Mouse (Mus musculus) forebrain, embryonic 11.5 days (tissue): Measurements from ENCODE around the gene Zfpl1. TPM values are rescaled to one million over a fixed set of nuclear protein-coding genes. Genes with fewer than 3 reads are reported as not detected.

Experiments used
- ATAC-seq: fragments of 200-750 bp; cut with Nextera tagmentation; replicated peaks from 2 replicates; pipeline ENCODE4 v1.8.0; 2017; ENCODE audit warnings: moderate TSS enrichment; ENCODE audit not compliant: low FRiP score
- DNase-seq: peaks from one replicate; pipeline ENCODE4 v3.0.0-alpha.2; 2017; ENCODE audit warnings: low spot score
- H3K27ac ChIP-seq: fragments of 300-500 bp; sonication (generic); 2 replicates; pipeline ENCODE4 v1.5.1; 2014; ENCODE audit warnings: low read depth, low read length
- H3K27me3 ChIP-seq: fragments of 300-500 bp; sonication (generic); 2 replicates; pipeline ENCODE4 v1.6.1; 2014; ENCODE audit warnings: mild to moderate bottlenecking, low read length, mixed read lengths; ENCODE audit not compliant: control insufficient read depth, insufficient read depth
- H3K36me3 ChIP-seq: fragments of 300-500 bp; sonication (generic); 2 replicates; pipeline ENCODE4 v1.6.1; 2014; ENCODE audit warnings: mild to moderate bottlenecking, low read length, moderate library complexity, mixed read lengths; ENCODE audit not compliant: control insufficient read depth, insufficient read depth
- H3K4me1 ChIP-seq: fragments of 300-500 bp; sonication (generic); replicated peaks from 2 replicates; pipeline ENCODE4 v1.6.1; 2014; ENCODE audit warnings: low read length, mixed read lengths; ENCODE audit not compliant: control insufficient read depth, insufficient read depth
- H3K4me2 ChIP-seq: fragments of 300-500 bp; sonication (generic); 2 replicates; pipeline ENCODE4 v1.6.1; 2014; ENCODE audit warnings: low read depth, mild to moderate bottlenecking, low read length, moderate library complexity, mixed read lengths; ENCODE audit not compliant: severe bottlenecking
- H3K4me3 ChIP-seq: fragments of 300-500 bp; sonication (generic); 2 replicates; pipeline ENCODE4 v1.5.1; 2014; ENCODE audit warnings: low read depth, low read length
- H3K9ac ChIP-seq: fragments of 300-500 bp; sonication (generic); 2 replicates; pipeline ENCODE4 v1.6.1; 2014; ENCODE audit warnings: low read length
- H3K9me3 ChIP-seq: fragments of 300-500 bp; sonication (generic); 2 replicates; pipeline ENCODE4 v1.6.1; 2016; ENCODE audit warnings: low read length, mixed read lengths; ENCODE audit not compliant: control insufficient read depth
- WGBS: fragments of 180-500 bp; shearing (Covaris S2); extraction: QIAGEN DNeasy Blood & Tissue Kit; methylation state at CpG from one replicate; pipeline ENCODE4 v1.1.7; 2014; 5-methylcytosine and 5-hydroxymethylcytosine counted together
- polyA plus RNA-seq: library from polyadenylated mRNA; unstranded; fragments of >200 nt; fragmentation: Nextera tagmentation; extraction: Ambion mirVana; gene quantifications from 2 replicates; pipeline ENCODE4 v1.2.1, GENCODE M21; 2014

Gene Zfpl1
- polyA plus RNA-seq, 1 experiment from 2014 or later: 62.5 TPM

DNA sequence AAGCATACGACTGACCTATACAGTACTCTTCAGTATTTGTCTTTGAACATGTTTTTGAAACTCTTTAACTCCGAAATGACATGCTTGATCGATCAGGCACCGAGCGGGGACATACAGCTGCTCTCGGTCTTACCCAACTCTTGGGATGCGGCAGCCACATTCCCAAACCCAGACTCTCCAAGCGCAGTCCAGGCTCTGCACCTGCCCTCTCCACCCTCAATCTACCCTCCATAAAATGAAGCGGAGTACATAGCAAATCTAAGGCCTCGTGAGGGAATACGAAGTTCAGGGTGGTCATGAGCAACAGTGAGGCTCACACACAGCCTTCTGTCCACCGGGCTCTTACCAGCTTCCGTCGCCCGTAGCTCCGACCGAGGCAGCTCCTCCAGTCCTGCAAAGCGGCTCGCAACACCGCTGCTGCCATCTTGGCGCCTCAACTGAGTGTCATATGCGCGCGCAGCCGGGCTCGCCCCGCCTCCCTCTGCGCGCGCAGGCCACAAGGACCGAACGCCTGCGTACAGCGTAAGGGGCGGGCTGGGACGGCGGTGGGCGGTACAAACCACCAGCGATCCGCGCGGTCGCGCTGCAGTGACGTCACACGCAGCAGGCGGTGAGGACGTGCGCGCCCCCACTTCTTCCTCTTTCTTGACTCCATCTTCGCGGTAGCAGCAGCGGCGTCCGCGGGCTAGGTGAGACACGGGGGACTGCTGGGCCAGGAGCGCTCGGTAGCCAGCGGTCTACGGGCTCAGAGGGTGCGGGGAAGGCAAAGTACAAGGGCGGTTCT, 27.3 kb downstream of the Zfpl1 start, which contains the start of the genes Mrpl49 and Fau:
Gene Mrpl49, minus strand, starts transcription at position 473 of the 784 bp plus-strand sequence.
Gene Fau, plus strand, starts transcription at position 532 of the 784 bp plus-strand sequence.
- DNase-seq (peak; percentile 100), ATAC-seq (peak; percentile 90)
- peak within 1 kb of the TSS; percentile 90 for H3K9ac ChIP-seq
- H3K27ac ChIP-seq: peak within 1 kb of the TSS; percentile 48
- no peaks in the 10 kb centered on the region for H3K27me3 ChIP-seq
- peaks cover 19% of the 10 kb centered on the region; the same call in 1 of the 2 replicates for H3K36me3 ChIP-seq
- peaks cover 21% of the 10 kb centered on the region for H3K4me1 ChIP-seq
- H3K4me3 ChIP-seq: peak within 1 kb of the TSS; percentile 82
- peak within 1 kb of the TSS; percentile 81 for H3K4me2 ChIP-seq
- WGBS: under 1% methylated on average over 63 of the region's 63 CpGs
- no peaks in the 10 kb centered on the region for H3K9me3 ChIP-seq

DNA sequence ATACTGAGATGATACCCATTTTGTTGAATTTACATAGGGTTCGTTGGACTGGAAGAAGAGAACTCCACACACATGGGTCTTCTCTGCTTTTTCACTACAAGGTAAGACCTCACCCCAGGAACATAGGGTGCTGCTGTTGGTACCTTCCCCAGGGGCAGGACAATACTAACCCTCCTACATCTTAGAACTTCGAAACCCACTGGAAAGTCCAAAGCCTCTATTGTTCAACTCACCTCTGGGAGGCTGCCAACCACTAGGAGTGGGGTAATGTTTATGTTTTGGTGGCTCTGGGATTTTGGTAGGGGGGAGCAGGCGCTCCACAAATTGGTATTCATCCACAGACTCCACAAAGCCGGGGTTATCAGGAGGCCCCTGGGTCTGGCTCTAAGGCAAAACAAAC, 28.1 kb downstream of the Zfpl1 start:
- DNase-seq: no peak
- Histone ChIP-seq H3K4me3 (peak overlapping the region; percentile 82), H3K36me3 (peaks cover 20% of the 10 kb centered on the region; the same call in 1 of the 2 replicates), H3K27ac (no peak overlapping the region), H3K9ac (peak overlapping the region; percentile 90), H3K27me3 (no peaks in the 10 kb centered on the region), H3K4me1 (peaks cover 14% of the 10 kb centered on the region), H3K4me2 (peak overlapping the region; percentile 81), H3K9me3 (no peaks in the 10 kb centered on the region)
- WGBS: 57% methylated on average over 4 of the region's 4 CpGs
- ATAC-seq: no peak

DNA sequence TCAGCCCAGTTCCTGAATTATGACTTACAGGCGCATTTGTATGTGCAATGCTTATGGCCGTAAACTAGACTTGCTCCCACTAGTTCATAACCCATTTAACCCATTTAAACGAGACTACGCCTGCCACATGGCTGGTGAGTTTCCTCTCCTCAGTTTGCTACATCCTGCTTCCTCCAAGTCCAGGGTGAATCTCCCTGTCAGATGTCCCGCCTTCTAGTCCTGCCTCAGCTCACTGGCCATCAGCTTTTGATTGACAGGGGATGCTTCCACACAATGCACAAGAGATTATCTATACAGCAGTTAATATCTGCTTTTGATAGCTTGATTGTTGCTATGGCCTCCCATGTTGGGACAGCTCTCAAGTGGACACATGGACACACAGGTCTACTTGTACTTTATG, 30.5 kb downstream of the Zfpl1 start:
- WGBS: 88% methylated on average over 5 of the region's 5 CpGs
- ATAC-seq (no peak), DNase-seq (no peak)
- Histone ChIP-seq H3K9me3 (no peaks in the 10 kb centered on the region), H3K4me2 (no peak overlapping the region), H3K4me1 (peaks cover 12% of the 10 kb centered on the region), H3K27ac (no peak overlapping the region), H3K27me3 (no peaks in the 10 kb centered on the region), H3K4me3 (no peak overlapping the region), H3K9ac (no peak overlapping the region), H3K36me3 (peaks cover 35% of the 10 kb centered on the region)

GRCm38 (mm10) chr19:6052516-6052915, 32.2 kb downstream of the Zfpl1 start:
- ATAC-seq: no peak
- Histone ChIP-seq H3K9me3 (no peaks in the 10 kb centered on the region), H3K27me3 (no peaks in the 10 kb centered on the region), H3K4me2 (no peak overlapping the region), H3K9ac (no peak overlapping the region), H3K4me3 (no peak overlapping the region), H3K27ac (no peak overlapping the region), H3K4me1 (peaks cover 12% of the 10 kb centered on the region), H3K36me3 (peaks cover 34% of the 10 kb centered on the region)
- WGBS: 84% methylated on average over 7 of the region's 7 CpGs
- DNase-seq: peak; percentile 43

GRCm38 (mm10) chr19:6048681-6049410, 35.9 kb downstream of the Zfpl1 start:
- Histone ChIP-seq H3K4me3 (no peak overlapping the region), H3K27me3 (no peaks in the 10 kb centered on the region), H3K9me3 (no peaks in the 10 kb centered on the region), H3K4me2 (no peak overlapping the region), H3K36me3 (peaks cover 28% of the 10 kb centered on the region), H3K27ac (no peak overlapping the region), H3K4me1 (peaks cover 12% of the 10 kb centered on the region), H3K9ac (no peak overlapping the region; the same call in 1 of the 2 replicates)
- ATAC-seq (no peak), DNase-seq (no peak)
- WGBS: 85% methylated on average over 11 of the region's 11 CpGs

DNA sequence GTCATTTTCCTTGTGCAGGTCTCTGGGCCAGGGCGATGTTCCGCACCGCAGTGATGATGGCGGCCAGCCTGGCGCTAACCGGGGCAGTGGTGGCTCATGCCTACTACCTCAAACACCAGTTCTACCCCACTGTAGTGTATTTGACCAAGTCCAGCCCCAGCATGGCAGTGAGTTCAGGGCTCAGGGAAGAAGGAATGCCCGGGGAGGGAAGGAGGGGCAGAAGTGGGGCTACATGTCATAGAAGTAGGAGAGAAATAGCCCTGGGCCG, 36.9 kb downstream of the Zfpl1 start:
- H3K4me3 ChIP-seq: peak overlapping the region; percentile 88
- 89% methylated on average over 8 of the region's 8 CpGs for WGBS
- no peak overlapping the region for H3K27ac ChIP-seq
- H3K4me1 ChIP-seq: peaks cover 12% of the 10 kb centered on the region
- no peak for DNase-seq
- H3K27me3 ChIP-seq: no peaks in the 10 kb centered on the region
- H3K9ac ChIP-seq: peak overlapping the region; percentile 96
- H3K9me3 ChIP-seq: no peaks in the 10 kb centered on the region
- peak overlapping the region; percentile 95 for H3K4me2 ChIP-seq
- H3K36me3 ChIP-seq: peaks cover 21% of the 10 kb centered on the region
- no peak for ATAC-seq

GRCm38 (mm10) chr19:6047154-6047898, 37.4 kb downstream of the Zfpl1 start:
- H3K27me3 ChIP-seq: no peaks in the 10 kb centered on the region
- peak overlapping the region; percentile 95 for H3K4me2 ChIP-seq
- H3K27ac ChIP-seq: peak overlapping the region; percentile 98
- DNase-seq: no peak
- H3K9me3 ChIP-seq: no peaks in the 10 kb centered on the region
- peak overlapping the region; percentile 96 for H3K9ac ChIP-seq
- peak overlapping the region; percentile 88 for H3K4me3 ChIP-seq
- peaks cover 18% of the 10 kb centered on the region for H3K36me3 ChIP-seq
- peak; percentile 10 for ATAC-seq
- peaks cover 12% of the 10 kb centered on the region for H3K4me1 ChIP-seq
- 3% methylated on average over 44 of the region's 44 CpGs for WGBS

DNA sequence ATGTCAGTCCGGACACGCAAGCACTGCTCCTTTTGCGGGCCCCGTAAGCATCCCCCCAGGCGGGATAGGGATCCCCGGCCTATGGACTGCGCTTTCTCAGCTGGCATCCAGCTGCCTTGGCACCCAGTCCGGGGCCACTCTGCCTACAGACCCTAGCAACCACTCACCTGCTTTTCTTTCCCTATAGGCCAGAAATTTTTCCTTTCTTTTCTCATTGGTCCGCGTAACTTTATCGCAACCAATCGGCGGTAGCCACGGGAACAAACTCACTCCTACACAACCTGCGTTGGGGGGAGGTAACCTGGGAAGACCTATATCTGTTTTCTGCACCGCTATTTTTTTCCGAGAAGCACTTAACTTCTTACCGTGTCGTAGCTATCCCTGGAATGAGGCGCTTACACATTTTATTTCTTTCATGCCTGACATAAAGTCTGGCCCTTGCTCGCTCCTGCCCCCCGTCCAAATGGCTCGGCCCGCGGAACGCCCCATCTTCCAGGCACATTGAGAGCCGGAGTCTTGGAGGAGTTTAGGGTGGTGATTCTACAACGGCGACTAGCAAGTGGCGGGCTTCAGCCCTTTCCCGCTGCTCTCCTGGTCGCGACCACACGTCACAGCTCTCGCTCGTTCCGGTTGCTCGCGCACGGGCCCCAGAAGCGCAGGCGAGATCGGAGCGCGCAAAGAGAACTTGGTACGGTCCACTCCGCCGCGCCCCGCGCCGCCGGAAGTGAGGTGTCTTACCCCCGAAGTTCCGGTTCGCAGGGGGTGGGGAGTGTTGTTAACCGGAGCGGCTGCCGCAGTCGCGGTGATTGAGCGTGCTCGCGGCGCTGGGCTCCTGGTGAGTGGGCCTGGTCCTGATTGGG, 38.2 kb downstream of the Zfpl1 start, which contains the start of gene Syvn1:
Gene Syvn1, plus strand, starts transcription at position 283 of the 860 bp plus-strand sequence.
- peak within 1 kb of the TSS; percentile 96 for H3K9ac ChIP-seq
- peak within 1 kb of the TSS; percentile 88 for H3K4me3 ChIP-seq
- ATAC-seq: peak; percentile 92
- H3K36me3 ChIP-seq: peaks cover 17% of the 10 kb centered on the region
- no peaks in the 10 kb centered on the region for H3K9me3 ChIP-seq
- no peaks in the 10 kb centered on the region for H3K27me3 ChIP-seq
- peak within 1 kb of the TSS; percentile 95 for H3K4me2 ChIP-seq
- peak; percentile 94 for DNase-seq
- under 1% methylated on average over 65 of the region's 65 CpGs for WGBS
- peaks cover 12% of the 10 kb centered on the region for H3K4me1 ChIP-seq
- peak within 1 kb of the TSS; percentile 98 for H3K27ac ChIP-seq
